Mouse (Mus musculus) retina, adult 2 months (tissue): ENCODE results near the gene Jph3.

Experiments used
- DNase-seq: peaks from one replicate; pipeline ENCODE4 v3.0.0-alpha.2; 2012; ENCODE audit warnings: low read depth, low spot score

The Jph3 gene

GRCm38 (mm10) chr8:121730170-121730569 is 747 bp downstream of the Jph3 start:
- no peak for DNase-seq

GRCm38 (mm10) chr8:121730646-121731045 is 1.2 kb downstream of the Jph3 start:
- no peak for DNase-seq

GRCm38 (mm10) chr8:121731060-121731459 is 1.6 kb downstream of the Jph3 start:
- no peak for DNase-seq

GRCm38 (mm10) chr8:121731471-121732333 is 2.3 kb downstream of the Jph3 start:
- DNase-seq = no peak

GRCm38 (mm10) chr8:121732334-121732665 is 2.9 kb downstream of the Jph3 start:
- no peak for DNase-seq

GRCm38 (mm10) chr8:121734262-121734661 is 4.8 kb downstream of the Jph3 start:
- no peak for DNase-seq

GRCm38 (mm10) chr8:121736236-121736635 is 6.8 kb downstream of the Jph3 start:
- DNase-seq = no peak

- DNase-seq = no peak
These were observed 11.3 kb downstream of the Jph3 start for GRCm38 (mm10) chr8:121740721-121741120.

- DNase-seq = no peak
These were observed 20.1 kb downstream of the Jph3 start for GRCm38 (mm10) chr8:121749501-121749900.

GRCm38 (mm10) chr8:121750512-121750911 is 21.1 kb downstream of the Jph3 start:
- DNase-seq = no peak

- peak; percentile 36 for DNase-seq
These were observed 22.0 kb downstream of the Jph3 start for GRCm38 (mm10) chr8:121751407-121751806.

- no peak for DNase-seq
These were observed 29.0 kb downstream of the Jph3 start for GRCm38 (mm10) chr8:121758470-121758869.

- DNase-seq = no peak
These were observed 31.1 kb downstream of the Jph3 start for GRCm38 (mm10) chr8:121760484-121760883.

GRCm38 (mm10) chr8:121761480-121761879 is 32.1 kb downstream of the Jph3 start:
- DNase-seq = no peak

GRCm38 (mm10) chr8:121762999-121763699 is 33.7 kb downstream of the Jph3 start:
- no peak for DNase-seq

- DNase-seq = no peak
These were observed 34.2 kb downstream of the Jph3 start for GRCm38 (mm10) chr8:121763700-121764013.

GRCm38 (mm10) chr8:121765594-121766138 is 36.2 kb downstream of the Jph3 start:
- DNase-seq = no peak

GRCm38 (mm10) chr8:121769095-121769494 is 39.7 kb downstream of the Jph3 start:
- no peak for DNase-seq

GRCm38 (mm10) chr8:121769621-121770020 is 40.2 kb downstream of the Jph3 start:
- no peak for DNase-seq

- no peak for DNase-seq
These were observed 41.7 kb downstream of the Jph3 start for GRCm38 (mm10) chr8:121770845-121771752.

GRCm38 (mm10) chr8:121773876-121774275 is 44.5 kb downstream of the Jph3 start:
- DNase-seq = no peak

GRCm38 (mm10) chr8:121782493-121782892 is 53.1 kb downstream of the Jph3 start:
- no peak for DNase-seq
